Mouse (Mus musculus) forebrain, postnatal 0 days (tissue): ENCODE results near the gene Tspan9. TPM values are rescaled to one million over a fixed set of nuclear protein-coding genes. Genes with fewer than 3 reads are reported as not detected.

Source experiments
- ATAC-seq: fragments of 200-750 bp; cut with Nextera tagmentation; 2 replicates; pipeline ENCODE4 v1.8.0; 2017; ENCODE audit warnings: mild to moderate bottlenecking, moderate library complexity
- DNase-seq: peaks from one replicate; pipeline ENCODE4 v3.0.0-alpha.2; 2015
- H3K27ac ChIP-seq: fragments of 300-500 bp; sonication (generic); 2 replicates; pipeline ENCODE4 v1.5.1; 2014; ENCODE audit warnings: low read depth, mild to moderate bottlenecking, antibody characterized with exemption, low read length, moderate library complexity, mixed read lengths
- H3K27me3 ChIP-seq: fragments of 300-500 bp; sonication (generic); 2 replicates; pipeline ENCODE4 v1.6.1; 2014; ENCODE audit warnings: mild to moderate bottlenecking, low read length, mixed read lengths; ENCODE audit not compliant: insufficient read depth
- H3K36me3 ChIP-seq: fragments of 300-500 bp; sonication (generic); 2 replicates; pipeline ENCODE4 v1.6.1; 2014; ENCODE audit warnings: mild to moderate bottlenecking, moderate library complexity; ENCODE audit not compliant: insufficient read depth
- H3K4me1 ChIP-seq: fragments of 300-500 bp; sonication (generic); 2 replicates; pipeline ENCODE4 v1.6.1; 2014; ENCODE audit warnings: antibody characterized with exemption; ENCODE audit not compliant: insufficient read depth
- H3K4me2 ChIP-seq: fragments of 300-500 bp; sonication (generic); 2 replicates; pipeline ENCODE4 v1.6.1; 2014; ENCODE audit warnings: low read depth, mild to moderate bottlenecking, moderate library complexity
- H3K4me3 ChIP-seq: fragments of 300-500 bp; sonication (generic); 2 replicates; pipeline ENCODE4 v1.5.1; 2014; ENCODE audit warnings: low read depth, low read length, mixed read lengths
- H3K9ac ChIP-seq: fragments of 300-500 bp; sonication (generic); 2 replicates; pipeline ENCODE4 v1.6.1; 2014; ENCODE audit warnings: mild to moderate bottlenecking
- H3K9me3 ChIP-seq: fragments of 300-500 bp; sonication (generic); 2 replicates; pipeline ENCODE4 v1.6.1; 2016; ENCODE audit warnings: low read length
- CTCF ChIP-seq: sonication (generic); IDR thresholded peaks from 2 replicates; pipeline ENCODE4 v1.5.1; 2016; ENCODE audit warnings: antibody characterized with exemption, control low read depth, low read depth
- WGBS: fragments of 180-500 bp; shearing (Covaris S2); extraction: QIAGEN DNeasy Blood & Tissue Kit; methylation state at CpG from one replicate; pipeline ENCODE4 v1.1.7; 2014; 5-methylcytosine and 5-hydroxymethylcytosine counted together
- polyA plus RNA-seq: library from polyadenylated mRNA; unstranded; fragments of >200 nt; fragmentation: Nextera tagmentation; extraction: Ambion mirVana; gene quantifications from 2 replicates; pipeline ENCODE4 v1.2.1, GENCODE M21; 2015
- total RNA-seq: library from RNA; depleted of rRNA; stranded (reverse); fragments of >200 nt; gene quantifications from 2 replicates; pipeline ENCODE4 v1.2.3, GENCODE M21; 2014

Gene Tspan9
- total and polyA plus RNA-seq, 2 experiments from 2014 or later, result 63.9 to 150 TPM

DNA sequence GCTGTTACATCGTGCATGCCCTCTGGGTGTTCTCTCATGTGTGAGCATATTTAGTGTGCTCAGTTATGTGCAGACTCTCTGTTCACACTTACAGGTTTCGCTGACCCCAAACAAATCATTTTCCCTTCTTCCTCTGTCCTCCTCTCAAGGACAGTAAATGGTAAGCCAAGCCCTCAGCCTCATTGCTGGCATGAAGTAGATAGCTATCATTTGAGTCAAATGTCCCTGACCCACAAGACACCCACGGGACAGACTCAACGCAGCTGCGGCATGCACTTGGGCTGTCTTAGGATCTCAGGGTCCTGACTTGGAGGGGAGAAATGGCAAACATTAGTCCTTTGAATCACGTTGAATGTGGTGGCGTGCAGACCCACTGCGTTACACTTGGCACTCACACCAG is 201.0 kb downstream of the Tspan9 start:
- Histone ChIP-seq H3K27ac (no peak overlapping the region), H3K4me2 (no peak overlapping the region), H3K36me3 (no peaks in the 10 kb centered on the region), H3K4me3 (no peak overlapping the region), H3K27me3 (no peaks in the 10 kb centered on the region), H3K9ac (no peak overlapping the region), H3K9me3 (no peaks in the 10 kb centered on the region), H3K4me1 (no peaks in the 10 kb centered on the region)
- ATAC-seq, result no peak
- no peak for TF ChIP-seq CTCF
- WGBS, result 89% methylated on average over 8 of the region's 8 CpGs
- DNase-seq, result no peak

DNA sequence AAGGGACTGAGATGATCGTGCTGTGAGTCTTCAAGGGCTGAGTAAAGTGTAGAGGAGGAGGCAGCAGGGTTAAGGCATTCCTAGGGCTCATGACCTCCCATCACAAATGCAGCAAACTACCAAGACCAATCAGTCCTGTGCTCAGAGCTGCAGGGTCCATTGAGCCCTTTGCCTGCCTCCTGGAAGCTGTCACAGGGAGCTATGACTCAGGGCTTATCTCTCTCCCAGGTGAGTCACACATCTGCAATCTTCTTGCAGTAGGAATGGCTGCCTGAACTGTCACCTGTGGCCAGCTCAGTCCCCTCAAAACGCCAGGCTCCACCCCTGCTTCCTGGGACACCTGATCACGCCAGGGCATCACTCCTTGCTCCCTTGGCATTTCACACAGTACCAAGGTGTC is 208.3 kb downstream of the Tspan9 start:
- Histone ChIP-seq H3K4me2 (no peak overlapping the region), H3K27me3 (no peaks in the 10 kb centered on the region), H3K9me3 (no peaks in the 10 kb centered on the region), H3K4me1 (no peaks in the 10 kb centered on the region), H3K36me3 (no peaks in the 10 kb centered on the region; the same call in 1 of the 2 replicates), H3K4me3 (no peak overlapping the region), H3K27ac (no peak overlapping the region), H3K9ac (no peak overlapping the region)
- no peak for TF ChIP-seq CTCF
- 88% methylated on average over 3 of the region's 3 CpGs for WGBS
- no peak for DNase-seq
- no peak for ATAC-seq

DNA sequence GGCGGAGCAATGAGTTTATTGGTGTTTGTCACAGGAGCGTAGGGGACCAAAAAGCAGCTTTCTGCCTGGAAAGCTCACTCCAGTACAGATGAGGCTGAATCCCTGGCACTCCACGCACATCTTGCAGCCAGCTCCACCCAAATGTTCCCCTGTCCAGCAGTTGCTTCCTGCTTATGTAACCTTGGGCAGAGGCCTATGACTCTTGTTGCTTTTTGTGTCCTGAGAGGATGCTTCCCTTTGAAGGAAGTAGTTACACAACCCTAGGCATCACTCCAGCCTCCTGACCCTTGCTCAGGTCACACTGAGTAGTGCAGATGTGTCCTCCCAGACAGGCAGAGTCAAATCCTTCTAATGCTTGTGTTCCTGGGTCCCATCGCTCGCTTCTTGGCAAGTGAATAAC is 209.6 kb downstream of the Tspan9 start:
- Histone ChIP-seq H3K27me3 (no peaks in the 10 kb centered on the region), H3K27ac (no peak overlapping the region), H3K4me1 (no peaks in the 10 kb centered on the region), H3K9ac (no peak overlapping the region), H3K36me3 (no peaks in the 10 kb centered on the region; the same call in 1 of the 2 replicates), H3K4me3 (no peak overlapping the region), H3K4me2 (no peak overlapping the region), H3K9me3 (no peaks in the 10 kb centered on the region)
- no peak for TF ChIP-seq CTCF
- DNase-seq (no peak), ATAC-seq (no peak)
- WGBS, result 75% methylated on average over 5 of the region's 5 CpGs

DNA sequence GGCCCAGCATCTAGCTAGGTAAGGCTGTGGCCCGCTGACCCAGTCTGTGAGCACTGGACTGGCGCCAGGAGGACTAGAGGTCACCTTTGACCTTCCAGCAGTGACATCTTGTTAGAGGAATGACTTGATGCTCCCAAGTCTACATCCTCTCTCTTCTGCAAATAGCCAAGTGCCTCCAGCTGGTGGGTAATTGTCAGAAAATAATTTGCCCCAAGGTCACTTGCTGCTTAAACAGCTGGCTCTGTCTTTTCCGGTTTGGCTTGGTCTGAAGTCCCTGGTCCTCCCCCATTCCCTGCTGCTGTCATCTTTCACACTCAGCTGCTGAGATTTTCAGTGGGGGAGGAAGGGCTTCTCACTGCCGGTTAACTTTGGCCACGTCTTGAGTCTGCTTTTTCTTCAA is 210.7 kb downstream of the Tspan9 start:
- DNase-seq, result no peak
- H3K36me3 ChIP-seq, result no peaks in the 10 kb centered on the region; the same call in 1 of the 2 replicates
- H3K9ac ChIP-seq, result no peak overlapping the region
- no peak overlapping the region for H3K4me2 ChIP-seq
- no peak overlapping the region for H3K4me3 ChIP-seq
- TF ChIP-seq CTCF, result no peak
- no peak overlapping the region for H3K27ac ChIP-seq
- WGBS, result 69% methylated on average over 5 of the region's 5 CpGs
- no peaks in the 10 kb centered on the region for H3K4me1 ChIP-seq
- H3K27me3 ChIP-seq, result no peaks in the 10 kb centered on the region
- ATAC-seq, result no peak
- H3K9me3 ChIP-seq, result no peaks in the 10 kb centered on the region

DNA sequence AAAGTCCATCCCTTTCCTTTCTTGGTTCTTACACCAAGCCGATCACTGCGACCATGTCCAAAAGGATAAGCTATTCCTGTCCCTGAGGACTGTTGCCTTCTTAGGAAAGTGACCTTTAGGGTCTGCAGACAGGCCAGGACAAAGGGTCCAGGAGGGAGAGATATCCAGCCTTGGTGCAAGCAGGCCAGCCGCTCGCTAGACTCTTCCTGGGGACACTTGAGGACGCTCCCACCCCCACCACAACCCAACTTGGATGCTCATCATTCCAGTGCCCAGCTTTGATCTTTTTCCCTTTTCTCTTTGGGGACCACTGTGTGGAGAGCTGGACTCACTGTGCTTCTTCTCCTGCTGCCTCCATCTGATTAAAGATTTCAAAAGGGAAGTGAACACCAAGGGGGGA is 214.7 kb downstream of the Tspan9 start:
- no peaks in the 10 kb centered on the region for H3K9me3 ChIP-seq

DNA sequence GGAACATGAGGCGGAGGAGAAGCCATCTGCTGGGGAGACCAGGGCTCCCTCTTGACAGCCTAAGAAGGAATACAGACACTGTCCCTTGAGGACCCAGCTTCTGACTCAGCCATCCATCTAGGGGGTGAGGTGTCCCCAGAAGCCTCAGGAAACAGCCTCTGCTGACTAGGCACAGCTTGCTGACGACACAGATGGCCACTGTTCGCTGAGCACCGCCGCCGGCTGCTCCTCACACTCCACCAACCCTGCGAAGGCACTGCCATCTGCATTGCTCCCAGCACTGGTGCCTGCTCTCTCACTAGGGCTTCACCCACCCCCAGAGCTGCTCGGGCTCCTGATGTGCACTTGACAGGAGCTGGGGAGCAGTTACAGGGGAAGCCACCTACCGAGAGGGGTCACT is 217.5 kb downstream of the Tspan9 start:
- no peaks in the 10 kb centered on the region; the same call in 1 of the 2 replicates for H3K36me3 ChIP-seq
- WGBS, result 58% methylated on average over 9 of the region's 9 CpGs
- no peak overlapping the region for H3K4me2 ChIP-seq
- no peaks in the 10 kb centered on the region for H3K27me3 ChIP-seq
- H3K27ac ChIP-seq, result no peak overlapping the region
- no peak for TF ChIP-seq CTCF
- peak; percentile 91 for ATAC-seq
- peak; percentile 62 for DNase-seq
- H3K4me1 ChIP-seq, result no peaks in the 10 kb centered on the region
- H3K9me3 ChIP-seq, result no peaks in the 10 kb centered on the region
- H3K4me3 ChIP-seq, result no peak overlapping the region
- no peak overlapping the region for H3K9ac ChIP-seq

More for the DNA sequence above, 214.7 kb downstream of the Tspan9 start:
- Histone ChIP-seq H3K9ac (no peak overlapping the region), H3K4me1 (no peaks in the 10 kb centered on the region), H3K4me2 (no peak overlapping the region), H3K4me3 (no peak overlapping the region), H3K27me3 (no peaks in the 10 kb centered on the region), H3K27ac (no peak overlapping the region), H3K36me3 (no peaks in the 10 kb centered on the region; the same call in 1 of the 2 replicates)
- TF ChIP-seq CTCF, result no peak
- no peak for DNase-seq
- ATAC-seq, result no peak
- 91% methylated on average over 5 of the region's 5 CpGs for WGBS

DNA sequence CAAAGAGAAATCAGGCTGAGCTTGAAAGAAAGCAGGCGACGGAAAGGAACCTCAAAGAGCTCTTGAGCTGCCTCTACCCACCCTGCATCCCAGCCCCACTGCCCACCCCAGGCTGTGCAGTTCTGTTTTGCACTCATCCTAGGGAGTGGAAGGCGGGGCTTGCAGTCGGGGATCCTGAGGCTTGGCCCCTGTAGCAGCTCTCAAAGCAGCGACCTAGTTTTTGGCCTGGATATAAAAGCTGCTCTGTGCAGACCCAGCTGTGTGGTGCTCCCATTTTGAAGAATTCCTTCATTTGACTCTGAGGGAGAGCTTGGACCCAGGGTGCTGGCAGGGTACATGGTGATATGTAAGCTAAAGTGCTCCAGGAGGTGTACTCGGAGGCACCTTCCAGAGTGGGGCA is 218.6 kb downstream of the Tspan9 start:
- Histone ChIP-seq H3K4me1 (no peaks in the 10 kb centered on the region), H3K27ac (no peak overlapping the region), H3K27me3 (no peaks in the 10 kb centered on the region), H3K4me2 (no peak overlapping the region), H3K9ac (no peak overlapping the region), H3K9me3 (no peaks in the 10 kb centered on the region), H3K4me3 (no peak overlapping the region), H3K36me3 (no peaks in the 10 kb centered on the region)
- ATAC-seq (no peak), DNase-seq (no peak)
- no peak for TF ChIP-seq CTCF
- WGBS, result 67% methylated on average over 6 of the region's 6 CpGs

DNA sequence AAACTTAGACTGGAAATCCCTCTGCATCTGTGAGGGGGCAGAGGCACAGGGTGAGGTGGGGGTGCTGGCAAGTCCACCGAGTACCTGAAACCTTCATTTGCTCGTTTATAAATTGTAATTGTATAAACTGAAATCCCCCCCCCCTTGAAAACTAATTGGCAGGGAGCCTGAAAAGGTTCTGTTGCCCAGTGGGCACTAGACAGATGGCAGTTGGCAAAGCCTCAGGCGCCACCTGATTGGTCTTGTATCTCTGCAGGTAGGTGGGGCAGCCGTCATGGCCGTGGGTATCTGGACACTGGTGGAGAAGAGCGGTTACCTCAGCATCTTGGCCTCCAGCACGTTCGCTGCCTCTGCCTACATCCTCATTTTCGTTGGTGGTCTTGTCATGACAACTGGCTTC is 220.1 kb downstream of the Tspan9 start:
- Histone ChIP-seq H3K27ac (no peak overlapping the region), H3K4me1 (no peaks in the 10 kb centered on the region), H3K27me3 (no peaks in the 10 kb centered on the region), H3K9me3 (no peaks in the 10 kb centered on the region), H3K9ac (no peak overlapping the region), H3K4me3 (no peak overlapping the region), H3K4me2 (no peak overlapping the region), H3K36me3 (no peaks in the 10 kb centered on the region)
- TF ChIP-seq CTCF, result no peak
- WGBS, result 74% methylated on average over 9 of the region's 9 CpGs
- ATAC-seq, result no peak
- no peak for DNase-seq
